Mouse (Mus musculus): ENCODE data around the gene Nek1. TPM values are rescaled to one million over a fixed set of nuclear protein-coding genes. Genes with fewer than 3 reads are reported as not detected.
A peak's percentile ranks its signal among the peaks of the same experiment; 100 is the strongest.

Gene Nek1
- total and polyA plus RNA-seq, 3 experiments, result 8.9 to 35.3 (median 15.6) TPM

- Histone ChIP-seq H3K27ac (ENCODE audit: control insufficient read depth, low read depth, low read length) (peak overlapping the region; percentile 55; the same call in 1 of the 2 replicates), H3K27me3 (ENCODE audit: control insufficient read depth in 1 of 2, insufficient read depth in 2 of 2, low read length in 2 of 2) (no peaks in the 10 kb centered on the region), H3K4me1 (ENCODE audit: control insufficient read depth in 1 of 2, insufficient read depth in 2 of 2, low read length in 2 of 2) (peaks cover 22 to 24% of the 10 kb centered on the region in 2 experiments), H3K79me2 (ENCODE audit: control insufficient read depth, insufficient read depth, low read length, poor library complexity) (peaks cover 42% of the 10 kb centered on the region), H3K4me3 (ENCODE audit: control insufficient read depth in 1 of 2, insufficient read depth in 1 of 2, low read depth in 2 of 2, low read length in 2 of 2) (peak overlapping the region in 1 of 2 experiments; percentile 15; a peak in 2 of 4 replicates), H3K9ac (ENCODE audit: control insufficient read depth, low read depth, low read length, poor library complexity, severe bottlenecking) (no peak overlapping the region; the same call in 1 of the 2 replicates), H3K9me3 (replicated peaks; ENCODE audit: insufficient read depth, low read length) (no peaks in the 10 kb centered on the region), H3K36me3 (ENCODE audit: control insufficient read depth in 1 of 2, insufficient read depth in 2 of 2, low read length in 2 of 2) (peaks cover 0 to 33% of the 10 kb centered on the region in 2 experiments; a peak in 2 of 4 replicates)
- peak; percentile 80 for DNase-seq (ENCODE audit: low read depth, low spot score)
- TF ChIP-seq ETS1 (IDR thresholded peaks at IDR 0.05; ENCODE audit: low read depth, low read length) (peak; percentile 95), USF1 (IDR thresholded peaks at IDR 0.05; ENCODE audit: low read depth, low read length) (peak; percentile 46; the same call in 1 of the 2 replicates), CHD1 (IDR thresholded peaks at IDR 0.05; ENCODE audit: low read depth, low read length) (no peak), UBTF (IDR thresholded peaks at IDR 0.05; ENCODE audit: borderline replicate concordance, insufficient read depth, low read depth, low read length) (no peak), ELF1 (IDR thresholded peaks at IDR 0.05; ENCODE audit: low read depth, low read length) (peak; percentile 89), GATA1 (IDR thresholded peaks at IDR 0.05; ENCODE audit: low read depth, low read length) (peak; percentile 92), RCOR1 (IDR thresholded peaks at IDR 0.05; ENCODE audit: low read depth, low read length) (peak; percentile 91), ZKSCAN1 (IDR thresholded peaks at IDR 0.05; ENCODE audit: low read depth, low read length) (no peak), MAX (IDR thresholded peaks at IDR 0.05; ENCODE audit: low read length) (peak; percentile 81), NRF1 (IDR thresholded peaks at IDR 0.05; ENCODE audit: insufficient read depth, low read depth, low read length, poor library complexity, severe bottlenecking) (no peak), ZC3H11A (IDR thresholded peaks at IDR 0.05; ENCODE audit: low read depth, low read length) (no peak), JUND (IDR thresholded peaks at IDR 0.05; ENCODE audit: low read depth, low read length) (no peak), E2F4 (IDR thresholded peaks at IDR 0.05; ENCODE audit: borderline replicate concordance, low read depth, low read length) (no peak), KAT2A (conservative IDR thresholded peaks at IDR 0.05; ENCODE audit: low read depth, low read length) (no peak), BHLHE40 (IDR thresholded peaks at IDR 0.05; ENCODE audit: borderline replicate concordance, low read depth, low read length) (peak; percentile 88), SMC3 (IDR thresholded peaks at IDR 0.05; ENCODE audit: low read depth, low read length) (no peak), RAD21 (IDR thresholded peaks at IDR 0.05; ENCODE audit: low read depth, low read length) (no peak), EP300 (IDR thresholded peaks at IDR 0.05; ENCODE audit: low read depth in 1 of 2, low read length in 2 of 2) (peak; percentile 90 to 93), TCF12 (IDR thresholded peaks at IDR 0.05; ENCODE audit: low read depth, low read length) (peak; percentile 93), HCFC1 (IDR thresholded peaks at IDR 0.05; ENCODE audit: low read depth, low read length) (no peak), TAL1 (IDR thresholded peaks at IDR 0.05; ENCODE audit: low read length) (peak; percentile 75), MAZ (IDR thresholded peaks at IDR 0.05; ENCODE audit: low read depth, low read length) (no peak), POLR2A (IDR thresholded peaks at IDR 0.05; ENCODE audit: control insufficient read depth in 1 of 2, insufficient read depth in 1 of 2, low read depth in 1 of 2, low read length in 2 of 2, poor library complexity in 1 of 2) (no peak), CTCF (IDR thresholded peaks at IDR 0.05 in 2 of 3, conservative IDR thresholded peaks at IDR 0.05 in 1 of 3; ENCODE audit: control insufficient read depth in 1 of 3, insufficient read depth in 1 of 3, low read depth in 2 of 3, low read length in 3 of 3, poor library complexity in 1 of 3, severe bottlenecking in 1 of 3) (no peak), TBP (IDR thresholded peaks at IDR 0.05; ENCODE audit: low read depth, low read length) (no peak), MYB (IDR thresholded peaks at IDR 0.05; ENCODE audit: low read depth, low read length) (0 out of 2 replicates have a peak, but pooled peaks have one; percentile 35), MYC (IDR thresholded peaks at IDR 0.05; ENCODE audit: low read depth, low read length) (peak; percentile 95), GABPA (IDR thresholded peaks at IDR 0.05; ENCODE audit: low read depth, low read length) (no peak), USF2 (IDR thresholded peaks at IDR 0.05; ENCODE audit: borderline replicate concordance in 1 of 2, insufficient read depth in 1 of 2, low read depth in 1 of 2, low read length in 2 of 2) (no peak), ZMIZ1 (IDR thresholded peaks at IDR 0.05; ENCODE audit: low read depth, low read length) (no peak), MXI1 (IDR thresholded peaks at IDR 0.05; ENCODE audit: low read depth, low read length) (peak; percentile 90), NELFE (IDR thresholded peaks at IDR 0.05; ENCODE audit: low read depth, low read length) (no peak), CHD2 (IDR thresholded peaks at IDR 0.05; ENCODE audit: low read length) (no peak), MAFK (IDR thresholded peaks at IDR 0.05; ENCODE audit: borderline replicate concordance, low read depth, low read length) (no peak), ZNF384 (IDR thresholded peaks at IDR 0.05; ENCODE audit: low read depth, low read length) (peak; percentile 46; the same call in 1 of the 2 replicates), MEF2A (IDR thresholded peaks at IDR 0.05; ENCODE audit: extremely low read depth, insufficient replicate concordance, low read depth, low read length, poor library complexity, severe bottlenecking) (no peak), POLR2AphosphoS5 (IDR thresholded peaks at IDR 0.05; ENCODE audit: borderline replicate concordance, low read depth, low read length) (no peak), POLR2AphosphoS2 (IDR thresholded peaks at IDR 0.05; ENCODE audit: low read length) (no peak)
Observed at GRCm38 (mm10) chr8:60963931-60964330, 29.1 kb upstream of the Nek1 start.

Data from MEL (cell line).